Mouse (Mus musculus): ENCODE measurements around the gene Aqp1.

DNA sequence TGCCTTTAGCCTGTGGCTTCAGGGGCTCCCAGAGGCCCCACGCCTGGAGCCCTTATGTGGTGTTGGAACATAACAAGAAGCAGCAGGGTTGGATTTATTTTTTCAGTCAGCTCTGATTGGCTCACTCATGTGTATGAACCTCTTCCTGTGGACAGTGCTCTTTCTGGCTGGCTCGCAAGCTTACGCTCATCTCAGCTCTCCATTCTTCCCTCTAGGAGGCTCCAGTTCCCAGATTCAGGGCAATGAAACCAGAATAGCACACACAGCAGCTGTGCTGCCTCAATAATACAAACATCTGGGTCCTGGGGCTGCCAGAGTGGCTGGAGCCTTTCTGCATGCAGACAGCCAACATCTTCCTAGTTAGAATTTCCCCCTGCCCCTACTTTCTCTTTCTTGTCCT, 59.9 kb downstream of the Aqp1 start:
- no peak for TF ChIP-seq CTCF (IDR thresholded peaks at IDR 0.05; ENCODE audit: borderline replicate concordance, extremely low read depth, insufficient read depth, insufficient read length)
- no peak for TF ChIP-seq POLR2A (IDR thresholded peaks at IDR 0.05; ENCODE audit: borderline replicate concordance, extremely low read depth, insufficient read depth, insufficient read length, poor library complexity, severe bottlenecking)

Measured in brain, embryonic 14.5 days (tissue).